Mouse (Mus musculus) liver, embryonic 12.5 days (tissue): ENCODE measurements around the gene Lonp2. TPM values are rescaled to one million over a fixed set of nuclear protein-coding genes. Genes with fewer than 3 reads are reported as not detected.

ENCODE experiments used
- ATAC-seq: fragments of 200-750 bp; cut with Nextera tagmentation; 2 replicates; pipeline ENCODE4 v1.8.0; 2017; ENCODE audit warnings: moderate number of reproducible peaks, mild to moderate bottlenecking, moderate library complexity
- H3K27ac ChIP-seq: fragments of 300-500 bp; sonication (generic); 2 replicates; pipeline ENCODE4 v1.5.1; 2016; ENCODE audit warnings: mild to moderate bottlenecking
- H3K27me3 ChIP-seq: fragments of 300-500 bp; sonication (generic); replicated peaks from 2 replicates; pipeline ENCODE4 v1.6.1; 2016; ENCODE audit warnings: mild to moderate bottlenecking, moderate library complexity
- H3K36me3 ChIP-seq: fragments of 300-500 bp; sonication (generic); 2 replicates; pipeline ENCODE4 v1.6.1; 2016; ENCODE audit warnings: mild to moderate bottlenecking, moderate library complexity
- H3K4me1 ChIP-seq: fragments of 300-500 bp; sonication (generic); 2 replicates; pipeline ENCODE4 v1.6.1; 2016
- H3K4me2 ChIP-seq: fragments of 300-500 bp; sonication (generic); 2 replicates; pipeline ENCODE4 v1.6.1; 2016; ENCODE audit warnings: mild to moderate bottlenecking, moderate library complexity
- H3K4me3 ChIP-seq: fragments of 300-500 bp; sonication (generic); 2 replicates; pipeline ENCODE4 v1.5.1; 2016; ENCODE audit warnings: mild to moderate bottlenecking, moderate library complexity
- H3K9ac ChIP-seq: fragments of 300-500 bp; sonication (generic); 2 replicates; pipeline ENCODE4 v1.6.1; 2016; ENCODE audit warnings: mild to moderate bottlenecking, moderate library complexity
- H3K9me3 ChIP-seq: fragments of 300-500 bp; sonication (generic); replicated peaks from 2 replicates; pipeline ENCODE4 v1.6.1; 2016; ENCODE audit warnings: mild to moderate bottlenecking, moderate library complexity
- WGBS: fragments of 180-500 bp; shearing (Covaris S2); methylation state at CpG from one replicate; pipeline ENCODE4 v1.1.7; 2016; ENCODE audit not compliant: insufficient replicate concordance; 5-methylcytosine and 5-hydroxymethylcytosine counted together
- polyA plus RNA-seq: library from polyadenylated mRNA; unstranded; fragments of >200 nt; fragmentation: Nextera tagmentation; extraction: Ambion mirVana; gene quantifications from 2 replicates; pipeline ENCODE4 v1.2.1, GENCODE M21; 2016

The Lonp2 gene
- polyA plus RNA-seq, 1 experiment from 2014 or later = 40.1 TPM

DNA sequence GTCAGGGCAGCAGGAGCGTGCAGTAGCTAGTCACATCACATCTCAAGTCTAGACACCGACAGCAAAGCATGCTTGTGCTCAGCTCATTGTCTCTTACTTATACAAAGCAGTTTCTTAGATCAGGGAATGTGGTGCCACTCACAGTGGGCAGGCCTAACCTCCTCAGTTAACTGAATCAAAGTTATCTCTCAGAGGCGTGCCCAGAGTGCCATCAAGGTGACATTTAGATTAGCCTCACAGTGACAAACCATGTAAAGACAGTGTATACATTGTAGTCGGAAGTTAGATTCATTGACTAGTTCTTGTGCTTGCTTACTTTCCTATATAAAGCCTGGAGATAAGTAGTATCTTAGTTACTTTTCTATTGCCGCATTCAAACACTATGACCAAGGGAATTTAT, 6.4 kb downstream of the Lonp2 start:
- Histone ChIP-seq H3K9me3 (no peaks in the 10 kb centered on the region), H3K9ac (no peak overlapping the region), H3K36me3 (peaks cover 35% of the 10 kb centered on the region), H3K4me1 (peaks cover 24% of the 10 kb centered on the region), H3K27ac (no peak overlapping the region), H3K4me2 (no peak overlapping the region), H3K4me3 (no peak overlapping the region), H3K27me3 (no peaks in the 10 kb centered on the region)
- 64% methylated on average over 5 of the region's 5 CpGs for WGBS
- no peak for ATAC-seq

DNA sequence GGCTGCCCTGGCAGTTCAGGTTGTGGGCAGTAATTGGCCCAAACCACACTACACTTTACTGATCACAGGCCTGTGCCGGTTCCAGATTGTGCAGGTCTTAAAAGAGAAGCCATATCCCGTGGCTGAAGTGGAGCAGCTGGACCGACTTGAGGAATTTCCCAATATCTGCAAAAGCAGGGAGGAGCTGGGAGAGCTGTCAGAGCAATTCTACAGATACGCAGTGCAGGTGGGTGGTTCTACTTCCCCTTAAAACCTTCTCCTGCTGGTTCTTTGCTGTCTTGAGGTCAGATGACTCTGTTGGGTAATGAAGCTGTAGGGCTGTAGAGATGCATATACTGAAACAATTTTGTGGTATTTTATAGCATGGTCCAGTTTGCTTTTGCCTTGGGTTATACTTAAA, 7.6 kb downstream of the Lonp2 start:
- H3K9me3 ChIP-seq = no peaks in the 10 kb centered on the region
- ATAC-seq = no peak
- 65% methylated on average over 4 of the region's 4 CpGs for WGBS
- peaks cover 15% of the 10 kb centered on the region for H3K4me1 ChIP-seq
- no peak overlapping the region for H3K9ac ChIP-seq
- H3K27ac ChIP-seq = no peak overlapping the region
- H3K4me2 ChIP-seq = no peak overlapping the region
- no peaks in the 10 kb centered on the region for H3K27me3 ChIP-seq
- H3K36me3 ChIP-seq = peaks cover 46% of the 10 kb centered on the region
- H3K4me3 ChIP-seq = no peak overlapping the region

DNA sequence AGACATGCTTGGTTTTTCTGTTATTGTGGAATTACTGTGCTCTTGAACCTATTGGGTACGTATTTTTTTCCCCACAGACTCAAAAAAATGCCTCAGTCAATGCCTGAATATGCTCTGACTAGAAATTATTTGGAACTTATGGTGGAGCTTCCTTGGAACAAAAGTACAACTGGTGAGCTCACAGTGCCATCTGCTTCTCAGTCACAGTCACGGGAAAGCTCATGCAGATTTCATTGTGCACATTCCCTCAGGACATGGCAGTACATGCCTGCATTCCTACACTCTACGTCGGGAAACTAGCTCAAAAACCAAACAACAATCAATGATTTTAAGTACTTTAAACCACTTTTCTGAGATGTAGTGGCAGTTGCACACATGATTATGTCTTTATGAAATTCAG, 14.0 kb downstream of the Lonp2 start:
- no peak for ATAC-seq
- Histone ChIP-seq H3K27me3 (no peaks in the 10 kb centered on the region), H3K4me3 (no peak overlapping the region), H3K4me1 (no peaks in the 10 kb centered on the region), H3K27ac (no peak overlapping the region), H3K4me2 (no peak overlapping the region), H3K36me3 (peaks cover 81% of the 10 kb centered on the region), H3K9me3 (no peaks in the 10 kb centered on the region), H3K9ac (no peak overlapping the region)
- WGBS = 79% methylated on average over 4 of the region's 4 CpGs

DNA sequence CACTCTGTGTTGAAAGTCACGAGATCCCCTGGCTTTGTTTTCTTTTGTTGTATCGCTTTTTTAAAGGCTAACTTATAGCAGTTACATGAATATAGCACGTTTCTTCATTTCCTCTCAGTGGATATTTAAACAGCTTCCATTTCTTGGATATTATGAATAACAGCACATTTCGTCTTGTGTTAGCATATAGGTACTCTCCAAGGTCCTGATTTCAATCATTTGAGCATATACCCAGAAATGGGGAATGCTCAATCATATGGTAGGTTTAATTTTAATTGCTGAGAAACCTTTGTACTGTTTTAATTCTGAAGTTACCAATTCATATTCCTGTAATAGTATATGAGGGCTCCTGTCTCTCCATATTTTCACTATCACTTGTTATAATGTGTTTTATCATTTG, 15.1 kb downstream of the Lonp2 start:
- no peaks in the 10 kb centered on the region for H3K27me3 ChIP-seq
- peaks cover 72% of the 10 kb centered on the region for H3K36me3 ChIP-seq
- no peak overlapping the region for H3K4me3 ChIP-seq
- H3K9me3 ChIP-seq = no peaks in the 10 kb centered on the region
- H3K9ac ChIP-seq = no peak overlapping the region
- no peak for ATAC-seq
- H3K27ac ChIP-seq = no peak overlapping the region
- no peaks in the 10 kb centered on the region for H3K4me1 ChIP-seq
- H3K4me2 ChIP-seq = no peak overlapping the region
- 76% methylated on average over 4 of the region's 4 CpGs for WGBS

DNA sequence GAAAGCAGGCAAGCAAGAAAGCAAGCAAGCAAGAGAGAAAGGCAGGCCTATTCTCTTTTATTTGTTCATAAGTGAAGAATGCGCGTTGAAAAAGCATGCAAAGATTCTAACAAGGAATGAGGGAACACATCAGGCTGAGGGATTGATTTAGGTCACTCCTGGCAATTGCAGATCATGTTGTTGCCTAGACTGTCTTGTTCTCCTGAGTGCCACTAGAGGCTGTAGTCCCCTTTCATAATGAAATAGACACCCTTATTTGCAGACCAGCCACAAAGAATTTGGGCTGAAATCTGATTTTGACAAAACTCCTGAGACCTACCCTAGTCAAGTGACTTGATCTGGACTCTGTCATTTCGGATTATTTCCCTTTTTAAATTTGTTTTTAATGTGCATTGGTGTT, 18.8 kb downstream of the Lonp2 start:
- Histone ChIP-seq H3K9ac (no peak overlapping the region), H3K9me3 (no peaks in the 10 kb centered on the region), H3K27ac (no peak overlapping the region), H3K4me2 (no peak overlapping the region), H3K4me1 (no peaks in the 10 kb centered on the region), H3K4me3 (no peak overlapping the region), H3K36me3 (peaks cover 39% of the 10 kb centered on the region), H3K27me3 (no peaks in the 10 kb centered on the region)
- WGBS = 77% methylated on average over 3 of the region's 3 CpGs
- ATAC-seq = no peak

- no peak overlapping the region for H3K9ac ChIP-seq
- 89% methylated on average over 4 of the region's 4 CpGs for whole genome bisulfite sequencing
- no peak overlapping the region for H3K27ac ChIP-seq
- H3K4me1 ChIP-seq = no peaks in the 10 kb centered on the region
- H3K36me3 ChIP-seq = peaks cover 22% of the 10 kb centered on the region
- no peak for ATAC-seq
- H3K9me3 ChIP-seq = no peaks in the 10 kb centered on the region
- H3K4me3 ChIP-seq = no peak overlapping the region
- no peak overlapping the region for H3K4me2 ChIP-seq
- H3K27me3 ChIP-seq = no peaks in the 10 kb centered on the region
Observed at GRCm38 (mm10) chr8:86644661-86645060, 20.8 kb downstream of the Lonp2 start.

DNA sequence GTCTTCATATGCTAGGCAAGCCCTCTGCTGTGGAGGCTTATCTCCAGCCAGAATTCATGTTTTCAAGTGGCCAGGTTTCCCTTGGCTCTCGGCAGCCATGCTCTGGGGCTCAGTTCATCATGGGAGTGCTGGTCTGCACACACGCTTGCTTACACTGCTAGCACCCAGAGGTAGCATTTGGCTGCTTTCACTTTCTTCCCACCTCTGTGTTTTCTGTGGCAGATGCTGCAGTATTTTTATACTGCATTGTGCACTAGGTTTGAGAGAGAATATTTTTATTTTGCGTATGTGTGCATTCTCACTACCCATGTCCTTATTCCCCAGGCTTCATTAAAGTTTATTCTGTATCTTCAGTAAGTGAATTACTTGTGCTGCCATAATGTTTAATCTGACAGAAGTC, 23.9 kb downstream of the Lonp2 start:
- Histone ChIP-seq H3K36me3 (peaks cover 21% of the 10 kb centered on the region), H3K4me1 (no peaks in the 10 kb centered on the region), H3K4me2 (no peak overlapping the region), H3K27me3 (no peaks in the 10 kb centered on the region), H3K4me3 (no peak overlapping the region), H3K9ac (no peak overlapping the region), H3K27ac (no peak overlapping the region), H3K9me3 (no peaks in the 10 kb centered on the region)
- WGBS = 87% methylated on average over 3 of the region's 3 CpGs
- no peak for ATAC-seq

GRCm38 (mm10) chr8:86651416-86651815, 27.6 kb downstream of the Lonp2 start:
- 70% methylated on average over 5 of the region's 5 CpGs for WGBS
- H3K9ac ChIP-seq = no peak overlapping the region
- peaks cover 45% of the 10 kb centered on the region for H3K36me3 ChIP-seq
- ATAC-seq = no peak
- no peaks in the 10 kb centered on the region for H3K4me1 ChIP-seq
- H3K4me3 ChIP-seq = no peak overlapping the region
- H3K27me3 ChIP-seq = no peaks in the 10 kb centered on the region
- no peak overlapping the region for H3K27ac ChIP-seq
- H3K9me3 ChIP-seq = no peaks in the 10 kb centered on the region
- H3K4me2 ChIP-seq = no peak overlapping the region

DNA sequence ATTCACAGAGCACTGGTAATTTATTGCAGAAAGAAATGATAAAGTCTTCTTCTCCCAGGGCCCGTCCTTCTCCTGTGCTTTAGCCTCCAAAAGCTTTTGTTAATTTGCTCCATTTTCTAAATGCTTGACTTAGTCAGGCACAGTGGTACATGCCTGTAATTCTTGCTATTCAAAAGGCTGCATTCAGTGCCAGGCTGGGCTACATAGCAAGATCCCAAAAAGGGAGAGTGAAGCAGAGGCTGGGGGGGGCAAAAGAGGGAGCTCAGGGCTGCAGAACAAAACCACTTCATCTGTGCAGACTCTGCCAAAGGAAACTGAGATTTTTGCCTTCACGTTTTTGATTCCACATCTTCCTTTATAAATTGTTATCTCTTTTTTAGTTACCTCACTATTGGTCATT, 28.7 kb downstream of the Lonp2 start:
- no peak for ATAC-seq
- 59% methylated on average over 2 of the region's 2 CpGs for WGBS
- H3K4me2 ChIP-seq = no peak overlapping the region

DNA sequence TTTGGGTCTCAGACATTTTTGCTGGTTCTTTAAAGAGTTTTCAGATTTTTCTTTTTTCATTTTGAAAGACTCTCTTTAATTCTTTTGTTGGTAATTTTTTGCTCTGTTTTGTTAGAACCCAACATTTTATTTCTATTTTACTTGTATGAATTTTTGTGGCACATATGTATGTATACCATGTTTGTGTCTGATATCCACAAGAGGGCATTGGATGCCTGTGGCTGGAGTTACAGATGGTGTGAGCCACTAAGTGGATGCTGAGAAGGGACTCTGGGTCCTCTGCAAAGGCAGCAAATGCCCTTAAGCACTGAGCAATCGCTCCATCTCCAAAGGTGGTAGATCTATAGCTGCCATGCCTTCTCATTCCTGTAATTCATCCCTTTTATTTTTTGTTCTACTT, 30.7 kb downstream of the Lonp2 start:
- H3K36me3 ChIP-seq = peaks cover 55% of the 10 kb centered on the region
- H3K4me3 ChIP-seq = no peak overlapping the region
- no peak overlapping the region for H3K27ac ChIP-seq
- no peaks in the 10 kb centered on the region for H3K4me1 ChIP-seq
- no peak overlapping the region for H3K4me2 ChIP-seq
- H3K9ac ChIP-seq = no peak overlapping the region
- 84% methylated on average over 1 of the region's 1 CpGs for WGBS
- no peaks in the 10 kb centered on the region for H3K9me3 ChIP-seq
- no peak for ATAC-seq
- no peaks in the 10 kb centered on the region for H3K27me3 ChIP-seq

More for the DNA sequence above, 28.7 kb downstream of the Lonp2 start:
- Histone ChIP-seq H3K9me3 (no peaks in the 10 kb centered on the region), H3K27ac (no peak overlapping the region), H3K9ac (no peak overlapping the region), H3K4me3 (no peak overlapping the region), H3K27me3 (no peaks in the 10 kb centered on the region), H3K36me3 (peaks cover 46% of the 10 kb centered on the region), H3K4me1 (no peaks in the 10 kb centered on the region)

DNA sequence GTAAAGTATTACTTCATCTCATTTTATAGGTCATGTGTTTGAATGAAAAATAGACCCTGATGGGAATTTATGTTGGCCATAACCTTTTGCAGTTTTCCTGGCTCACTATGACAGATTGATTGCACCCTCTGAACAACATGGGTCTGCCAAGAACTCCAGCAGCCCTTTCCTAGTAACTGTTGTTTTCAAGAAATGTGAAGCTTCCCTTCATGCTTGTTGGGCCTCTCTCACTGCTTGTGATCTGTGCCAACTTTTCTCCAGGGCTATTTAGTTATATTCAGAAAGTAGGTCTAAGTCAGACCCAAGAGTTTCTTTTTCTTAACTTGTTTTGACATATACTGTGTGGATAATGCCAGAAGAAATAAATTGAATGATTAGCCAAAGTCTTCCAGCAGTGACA, 44.9 kb downstream of the Lonp2 start:
- H3K9me3 ChIP-seq = no peaks in the 10 kb centered on the region
- no peak overlapping the region for H3K27ac ChIP-seq
- H3K36me3 ChIP-seq = peaks cover 71% of the 10 kb centered on the region
- no peak overlapping the region for H3K4me2 ChIP-seq
- H3K4me1 ChIP-seq = no peaks in the 10 kb centered on the region
- H3K9ac ChIP-seq = no peak overlapping the region
- no peaks in the 10 kb centered on the region for H3K27me3 ChIP-seq
- ATAC-seq = no peak
- H3K4me3 ChIP-seq = no peak overlapping the region

DNA sequence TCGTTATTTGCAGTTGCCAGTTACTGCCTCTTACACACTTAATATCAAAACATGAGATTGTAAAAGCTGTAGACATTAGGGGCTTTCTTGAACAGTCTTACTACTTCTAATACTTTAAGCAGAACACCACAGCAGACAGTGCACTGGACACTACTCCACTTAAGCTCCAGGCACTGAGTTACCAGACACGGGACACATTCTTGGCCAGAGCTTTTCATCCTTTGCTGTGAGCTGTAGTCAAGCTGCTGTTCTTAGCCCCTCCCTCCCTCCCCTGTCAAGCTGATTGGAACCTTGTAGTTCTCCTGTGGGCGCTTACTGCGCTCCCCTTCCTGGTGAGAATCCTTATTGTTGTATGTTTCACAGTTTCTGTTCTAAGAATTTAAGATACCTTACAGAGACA, 45.4 kb downstream of the Lonp2 start:
- Histone ChIP-seq H3K4me2 (no peak overlapping the region), H3K27ac (no peak overlapping the region), H3K4me1 (no peaks in the 10 kb centered on the region), H3K36me3 (peaks cover 76% of the 10 kb centered on the region), H3K27me3 (no peaks in the 10 kb centered on the region), H3K9ac (no peak overlapping the region), H3K4me3 (no peak overlapping the region), H3K9me3 (no peaks in the 10 kb centered on the region)
- WGBS = 80% methylated on average over 4 of the region's 4 CpGs
- ATAC-seq = no peak

DNA sequence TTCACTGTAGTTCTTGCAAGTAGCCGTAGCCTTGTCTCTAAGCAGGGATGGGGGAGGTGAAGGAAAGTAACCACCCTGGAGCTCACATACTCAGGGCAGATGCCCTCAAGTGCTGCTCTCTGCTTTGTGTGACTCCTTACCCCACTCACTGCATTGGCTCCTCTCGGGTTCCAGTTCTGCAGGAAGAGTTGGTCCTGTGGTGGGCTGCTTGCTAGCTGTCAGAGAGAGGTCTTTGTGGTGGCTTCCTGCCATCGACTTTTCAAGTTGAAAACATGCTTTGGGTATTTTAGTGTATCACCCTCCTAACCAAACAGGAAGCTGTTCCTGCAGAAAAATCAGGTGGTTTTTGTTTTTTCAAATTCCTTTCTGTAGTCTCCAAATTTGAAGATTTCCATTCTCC, 62.8 kb downstream of the Lonp2 start:
- WGBS = 59% methylated on average over 3 of the region's 3 CpGs
- Histone ChIP-seq H3K9me3 (no peaks in the 10 kb centered on the region), H3K4me3 (no peak overlapping the region), H3K27ac (no peak overlapping the region), H3K36me3 (peaks cover 21% of the 10 kb centered on the region), H3K4me1 (no peaks in the 10 kb centered on the region), H3K9ac (no peak overlapping the region), H3K27me3 (no peaks in the 10 kb centered on the region), H3K4me2 (no peak overlapping the region)
- no peak for ATAC-seq
